Mouse (Mus musculus) intestine, embryonic 15.5 days (tissue): ENCODE results near the gene Gm8300. TPM values are rescaled to one million over a fixed set of nuclear protein-coding genes. Genes with fewer than 3 reads are reported as not detected.

Experiments
- polyA plus RNA-seq: library from polyadenylated mRNA; unstranded; fragments of >200 nt; fragmentation: Nextera tagmentation; extraction: Ambion mirVana; gene quantifications from 2 replicates; pipeline ENCODE4 v1.2.1, GENCODE M21; 2015

Gene Gm8300
- polyA plus RNA-seq, 1 experiment from 2014 or later, result not detected

Other genes starting within 250 kb of the Gm8300 start
- 36.6 and 40.1 TPM in 2 replicates for gene Vipas39, start 248.1 kb upstream of the Gm8300 start, polyA plus RNA-seq
- gene Ahsa1, start 247.8 kb upstream of the Gm8300 start, polyA plus RNA-seq, result 228 and 230 TPM in 2 replicates
- 0.49 and 0.55 TPM in 2 replicates for gene Ism2, start 214.6 kb upstream of the Gm8300 start, polyA plus RNA-seq
- 115 and 119 TPM in 2 replicates for gene Sptlc2, start 126.0 kb upstream of the Gm8300 start, polyA plus RNA-seq
- 290 and 308 TPM in 2 replicates for gene Slirp, start 70.4 kb upstream of the Gm8300 start, polyA plus RNA-seq
- gene Alkbh1, start 70.3 kb upstream of the Gm8300 start, polyA plus RNA-seq, result 48.3 and 50.6 TPM in 2 replicates
- gene Snw1, start 42.0 kb upstream of the Gm8300 start, polyA plus RNA-seq, result 108 and 119 TPM in 2 replicates
- not detected in 2 replicates for gene Gm5788, start 19.6 kb upstream of the Gm8300 start, polyA plus RNA-seq
- not detected in 2 replicates for gene Oog1, start 88.4 kb downstream of the Gm8300 start, polyA plus RNA-seq
- gene Gm4027, start 104.6 kb downstream of the Gm8300 start, polyA plus RNA-seq, result not detected in 2 replicates
- gene Gm16381, start 130.3 kb downstream of the Gm8300 start, polyA plus RNA-seq, result not detected in 2 replicates